Mouse (Mus musculus): ENCODE measurements around the gene Sgo2a. TPM values are rescaled to one million over a fixed set of nuclear protein-coding genes. Genes with fewer than 3 reads are reported as not detected.
"Not testable (repeated sequence)": the region's sequence is repeated elsewhere in the genome, so short reads cannot be mapped to it uniquely, and the experiment has no call there.

Sgo2a gene
- polyA plus RNA-seq, 1 experiment from 2014 or later = 7.8 TPM

DNA sequence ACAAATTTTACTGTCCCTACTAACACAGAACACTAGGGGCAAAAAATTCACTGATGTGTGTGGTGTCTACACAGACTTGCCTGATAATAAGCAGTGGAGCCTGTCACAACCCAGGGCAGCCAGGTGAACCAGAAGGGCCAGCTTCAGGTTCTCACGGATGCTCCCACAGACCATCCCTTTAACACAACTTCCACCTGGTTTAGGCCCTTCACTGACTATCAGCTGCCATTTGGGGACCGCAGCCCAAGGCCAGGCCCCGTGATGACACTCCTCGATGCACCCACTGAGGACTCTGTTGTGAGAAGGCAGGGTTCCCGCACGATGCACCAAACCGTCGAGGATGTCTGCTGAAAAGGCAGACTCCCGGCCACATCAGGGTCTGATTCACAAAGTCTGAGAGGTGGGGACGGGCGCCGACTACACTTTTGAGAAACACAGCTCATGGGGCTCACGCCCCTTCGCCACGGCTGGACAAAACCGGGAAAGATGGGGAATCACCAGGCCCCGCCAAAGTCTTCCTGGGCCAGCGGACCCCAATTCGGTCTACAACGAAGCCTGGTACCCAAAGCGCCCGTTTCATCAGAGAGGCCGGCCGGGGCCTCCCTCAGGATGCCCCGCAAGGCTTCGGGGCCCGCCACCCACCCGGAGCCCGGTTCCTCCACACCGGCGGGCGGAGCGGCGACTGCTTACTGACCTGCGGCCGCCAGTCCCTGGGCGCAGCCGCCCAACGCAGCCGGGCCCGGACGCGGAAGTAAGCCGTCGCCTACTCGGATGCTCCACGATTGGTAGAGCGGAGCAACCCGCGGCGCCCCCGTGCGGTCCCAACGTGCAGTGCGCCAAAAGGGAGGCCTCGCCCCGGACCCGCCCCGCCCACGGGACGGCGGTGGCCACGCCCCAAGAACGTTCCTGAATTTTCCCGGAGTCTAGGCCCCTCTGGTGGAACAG, 26.2 kb upstream of the Sgo2a start:
- H3K4me2 ChIP-seq (ENCODE audit: low read length) = peak overlapping the region; percentile 69
- WGBS = under 1% methylated on average over 65 of the region's 65 CpGs
- H3K9ac ChIP-seq (replicated peaks; ENCODE audit: low read depth, low read length) = peak overlapping the region; percentile 97
- no peaks in the 10 kb centered on the region for H3K9me3 ChIP-seq (ENCODE audit: control insufficient read depth, low read length)
- peak overlapping the region; percentile 93 for H3K4me3 ChIP-seq (replicated peaks; ENCODE audit: low read length)
- H3K4me1 ChIP-seq (replicated peaks; ENCODE audit: control insufficient read depth, insufficient read depth, low read length) = peaks cover 7% of the 10 kb centered on the region
- peak overlapping the region; percentile 76 for H3K27ac ChIP-seq (ENCODE audit: low read length)
- no peaks in the 10 kb centered on the region for H3K27me3 ChIP-seq (replicated peaks; ENCODE audit: control insufficient read depth, insufficient read depth, low read length)
- peaks cover 3% of the 10 kb centered on the region; the same call in 1 of the 2 replicates for H3K36me3 ChIP-seq (ENCODE audit: control insufficient read depth, insufficient read depth)
- ATAC-seq = peak; percentile 98

GRCm38 (mm10) chr1:57971588-57971987, 24.2 kb upstream of the Sgo2a start:
- ATAC-seq = no peak
- Histone ChIP-seq H3K27me3 (replicated peaks; ENCODE audit: control insufficient read depth, insufficient read depth, low read length) (no peaks in the 10 kb centered on the region), H3K9me3 (ENCODE audit: control insufficient read depth, low read length) (no peaks in the 10 kb centered on the region), H3K4me1 (replicated peaks; ENCODE audit: control insufficient read depth, insufficient read depth, low read length) (peaks cover 7% of the 10 kb centered on the region), H3K36me3 (ENCODE audit: control insufficient read depth, insufficient read depth) (no peaks in the 10 kb centered on the region), H3K4me2 (ENCODE audit: low read length) (no peak overlapping the region), H3K9ac (replicated peaks; ENCODE audit: low read depth, low read length) (no peak overlapping the region), H3K27ac (ENCODE audit: low read length) (no peak overlapping the region), H3K4me3 (replicated peaks; ENCODE audit: low read length) (no peak overlapping the region)
- WGBS = 86% methylated on average over 2 of the region's 2 CpGs

- Histone ChIP-seq H3K9me3 (ENCODE audit: control insufficient read depth, low read length) (no peaks in the 10 kb centered on the region), H3K27ac (ENCODE audit: low read length) (no peak overlapping the region), H3K36me3 (ENCODE audit: control insufficient read depth, insufficient read depth) (no peaks in the 10 kb centered on the region), H3K4me1 (replicated peaks; ENCODE audit: control insufficient read depth, insufficient read depth, low read length) (no peaks in the 10 kb centered on the region), H3K4me3 (replicated peaks; ENCODE audit: low read length) (no peak overlapping the region), H3K4me2 (ENCODE audit: low read length) (no peak overlapping the region), H3K27me3 (replicated peaks; ENCODE audit: control insufficient read depth, insufficient read depth, low read length) (no peaks in the 10 kb centered on the region), H3K9ac (replicated peaks; ENCODE audit: low read depth, low read length) (no peak overlapping the region)
- no peak for ATAC-seq
- 95% methylated on average over 3 of the region's 3 CpGs for WGBS
Observed at GRCm38 (mm10) chr1:57976860-57977259, 18.9 kb upstream of the Sgo2a start.

DNA sequence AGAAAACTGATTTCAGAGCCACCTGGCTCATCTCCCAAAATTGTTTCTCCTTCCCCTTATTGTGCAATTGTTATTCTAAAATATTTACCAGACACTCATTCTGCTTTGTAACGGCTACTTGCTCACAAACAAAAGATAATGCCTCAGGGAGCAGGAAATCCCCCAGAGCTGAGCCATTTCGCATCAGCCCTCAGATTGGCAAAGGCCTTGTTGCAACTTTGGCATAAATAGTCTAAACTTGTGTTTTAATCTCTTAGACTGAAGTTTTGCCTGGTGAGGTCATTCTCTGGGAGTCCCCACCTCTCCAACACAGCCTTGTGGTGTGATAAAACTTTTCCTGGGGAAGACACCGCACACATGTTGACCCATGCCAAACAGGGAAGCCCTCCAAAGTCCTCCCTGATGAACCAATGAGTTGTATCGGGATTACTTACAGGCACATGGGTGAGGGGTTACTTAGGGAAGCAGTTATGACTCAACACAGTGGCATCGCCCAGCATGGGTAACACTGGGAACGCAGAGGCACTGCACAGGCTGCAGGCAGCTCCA, 6.6 kb upstream of the Sgo2a start:
- Histone ChIP-seq H3K27ac (ENCODE audit: low read length) (no peak overlapping the region), H3K9me3 (ENCODE audit: control insufficient read depth, low read length) (no peaks in the 10 kb centered on the region), H3K4me2 (ENCODE audit: low read length) (no peak overlapping the region), H3K36me3 (ENCODE audit: control insufficient read depth, insufficient read depth) (no peaks in the 10 kb centered on the region), H3K4me3 (replicated peaks; ENCODE audit: low read length) (no peak overlapping the region), H3K9ac (replicated peaks; ENCODE audit: low read depth, low read length) (no peak overlapping the region), H3K27me3 (replicated peaks; ENCODE audit: control insufficient read depth, insufficient read depth, low read length) (no peaks in the 10 kb centered on the region), H3K4me1 (replicated peaks; ENCODE audit: control insufficient read depth, insufficient read depth, low read length) (no peaks in the 10 kb centered on the region)
- ATAC-seq = no peak
- WGBS = 39% methylated on average over 6 of the region's 6 CpGs

DNA sequence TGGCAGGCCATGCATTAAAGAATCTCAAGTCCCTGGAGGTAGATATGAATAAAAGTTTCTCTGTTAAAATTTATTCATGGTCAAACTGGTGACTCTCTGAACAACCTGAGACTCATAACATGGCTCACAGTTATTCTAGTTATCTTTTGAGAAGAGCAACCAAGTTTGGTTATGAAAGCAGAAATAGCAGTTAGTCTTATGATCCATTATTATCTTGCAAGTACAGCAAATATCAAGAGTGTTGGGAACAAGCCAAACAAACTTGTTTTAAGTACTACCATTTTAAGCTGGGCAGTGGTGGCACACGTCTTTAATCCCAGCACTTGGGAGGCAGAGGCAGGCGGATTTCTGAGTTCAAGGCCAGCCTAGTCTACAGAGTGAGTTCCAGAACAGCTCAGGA, 4.5 kb upstream of the Sgo2a start:
- ATAC-seq = no peak
- Histone ChIP-seq H3K27me3 (replicated peaks; ENCODE audit: control insufficient read depth, insufficient read depth, low read length) (no peaks in the 10 kb centered on the region), H3K9ac (replicated peaks; ENCODE audit: low read depth, low read length) (no peak overlapping the region), H3K36me3 (ENCODE audit: control insufficient read depth, insufficient read depth) (no peaks in the 10 kb centered on the region), H3K4me1 (replicated peaks; ENCODE audit: control insufficient read depth, insufficient read depth, low read length) (peaks cover 2% of the 10 kb centered on the region), H3K9me3 (ENCODE audit: control insufficient read depth, low read length) (no peaks in the 10 kb centered on the region), H3K4me2 (ENCODE audit: low read length) (no peak overlapping the region), H3K27ac (ENCODE audit: low read length) (no peak overlapping the region), H3K4me3 (replicated peaks; ENCODE audit: low read length) (no peak overlapping the region)
- 91% methylated on average over 2 of the region's 2 CpGs for WGBS

- no peak; the same call in 1 of the 2 replicates for ATAC-seq
- WGBS = 0% methylated on average over 29 of the region's 29 CpGs
- no peaks in the 10 kb centered on the region for H3K9me3 ChIP-seq (ENCODE audit: control insufficient read depth, low read length)
- peak overlapping the region; percentile 50 for H3K27ac ChIP-seq (ENCODE audit: low read length)
- H3K4me1 ChIP-seq (replicated peaks; ENCODE audit: control insufficient read depth, insufficient read depth, low read length) = peaks cover 14% of the 10 kb centered on the region
- peak overlapping the region; percentile 98 for H3K4me3 ChIP-seq (replicated peaks; ENCODE audit: low read length)
- H3K27me3 ChIP-seq (replicated peaks; ENCODE audit: control insufficient read depth, insufficient read depth, low read length) = no peaks in the 10 kb centered on the region
- peak overlapping the region; percentile 66 for H3K9ac ChIP-seq (replicated peaks; ENCODE audit: low read depth, low read length)
- no peaks in the 10 kb centered on the region for H3K36me3 ChIP-seq (ENCODE audit: control insufficient read depth, insufficient read depth)
- peak overlapping the region; percentile 89 for H3K4me2 ChIP-seq (ENCODE audit: low read length)
Observed at GRCm38 (mm10) chr1:57996133-57996615, 403 bp downstream of the Sgo2a start.

- Histone ChIP-seq H3K4me3 (replicated peaks; ENCODE audit: low read length) (no peak overlapping the region), H3K9ac (replicated peaks; ENCODE audit: low read depth, low read length) (no peak overlapping the region), H3K9me3 (ENCODE audit: control insufficient read depth, low read length) (no peaks in the 10 kb centered on the region), H3K27me3 (replicated peaks; ENCODE audit: control insufficient read depth, insufficient read depth, low read length) (no peaks in the 10 kb centered on the region), H3K4me2 (ENCODE audit: low read length) (no peak overlapping the region), H3K27ac (ENCODE audit: low read length) (no peak overlapping the region), H3K4me1 (replicated peaks; ENCODE audit: control insufficient read depth, insufficient read depth, low read length) (peaks cover 14% of the 10 kb centered on the region), H3K36me3 (ENCODE audit: control insufficient read depth, insufficient read depth) (no peaks in the 10 kb centered on the region)
- WGBS = 69% methylated on average over 3 of the region's 3 CpGs
- ATAC-seq = no peak
Observed at GRCm38 (mm10) chr1:57998146-57998545, 2.4 kb downstream of the Sgo2a start.

DNA sequence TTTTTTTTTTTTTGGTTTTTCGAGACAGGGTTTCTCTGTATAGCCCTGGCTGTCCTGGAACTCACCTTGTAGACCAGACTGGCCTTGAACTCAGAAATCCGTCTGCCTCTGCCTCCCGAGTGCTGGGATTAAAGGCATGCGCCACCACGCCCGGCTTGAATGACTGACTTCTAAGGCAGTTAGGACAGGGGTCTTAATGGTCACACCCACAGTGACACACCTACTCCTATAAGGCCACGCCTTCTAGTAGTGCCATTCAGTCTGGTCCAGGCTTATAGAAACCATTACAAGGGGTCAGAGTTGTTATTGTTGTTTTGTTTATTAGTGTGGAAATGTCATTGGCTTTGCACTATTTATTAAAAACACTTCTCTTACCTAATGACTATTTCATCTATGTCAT, 10.6 kb downstream of the Sgo2a start:
- H3K9ac ChIP-seq (replicated peaks; ENCODE audit: low read depth, low read length); H3K4me3 ChIP-seq (replicated peaks; ENCODE audit: low read length); ATAC-seq; H3K27me3 ChIP-seq (replicated peaks; ENCODE audit: control insufficient read depth, insufficient read depth, low read length); H3K36me3 ChIP-seq (ENCODE audit: control insufficient read depth, insufficient read depth); H3K4me2 ChIP-seq (ENCODE audit: low read length); H3K27ac ChIP-seq (ENCODE audit: low read length); H3K4me1 ChIP-seq (replicated peaks; ENCODE audit: control insufficient read depth, insufficient read depth, low read length); H3K9me3 ChIP-seq (ENCODE audit: control insufficient read depth, low read length): not testable (repeated sequence)
- WGBS = 94% methylated on average over 7 of the region's 7 CpGs

DNA sequence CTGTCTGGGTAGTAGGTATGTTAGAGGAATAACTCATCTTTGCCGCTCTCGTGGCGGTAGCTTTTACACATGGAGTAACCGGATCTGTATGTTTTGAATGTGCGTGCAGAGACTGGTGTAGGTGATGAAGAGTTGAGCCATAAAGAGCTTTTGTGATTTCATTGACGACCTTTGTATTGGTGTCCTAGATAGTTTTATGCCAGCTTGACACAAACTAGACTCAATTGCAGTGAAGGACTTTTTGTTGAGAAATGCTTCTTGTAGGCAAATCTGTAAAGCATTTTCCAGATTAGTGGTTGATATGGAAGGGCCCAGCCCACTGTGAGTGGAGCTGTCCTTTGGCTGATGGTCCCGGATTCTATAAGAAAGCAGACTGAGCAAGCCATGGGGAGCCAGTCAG, 23.1 kb downstream of the Sgo2a start, which contains the start of gene Kctd18:
TSS of gene Kctd18 (minus strand) at position 101 of the 400 bp plus-strand sequence.
- no peaks in the 10 kb centered on the region for H3K9me3 ChIP-seq (ENCODE audit: control insufficient read depth, low read length)
- H3K27me3 ChIP-seq (replicated peaks; ENCODE audit: control insufficient read depth, insufficient read depth, low read length) = no peaks in the 10 kb centered on the region
- no peak for ATAC-seq
- WGBS = 96% methylated on average over 7 of the region's 7 CpGs
- H3K4me1 ChIP-seq (replicated peaks; ENCODE audit: control insufficient read depth, insufficient read depth, low read length) = no peaks in the 10 kb centered on the region
- H3K36me3 ChIP-seq (ENCODE audit: control insufficient read depth, insufficient read depth) = no peaks in the 10 kb centered on the region
- no peak within 1 kb of the TSS for H3K9ac ChIP-seq (replicated peaks; ENCODE audit: low read depth, low read length)
- H3K4me3 ChIP-seq (replicated peaks; ENCODE audit: low read length) = no peak within 1 kb of the TSS
- H3K4me2 ChIP-seq (ENCODE audit: low read length) = no peak within 1 kb of the TSS
- no peak within 1 kb of the TSS for H3K27ac ChIP-seq (ENCODE audit: low read length)
